Mouse (Mus musculus): Measurements from ENCODE around the gene Ccr5. TPM values are rescaled to one million over a fixed set of nuclear protein-coding genes. Genes with fewer than 3 reads are reported as not detected.

Ccr5 gene
- polyA plus RNA-seq, 1 experiment from 2014 or later = 0.22 TPM

Other genes starting within 250 kb of the Ccr5 start
- 0.66 and 0.73 TPM in 2 replicates for gene Ccr1, start 152.9 kb upstream of the Ccr5 start, polyA plus RNA-seq (2015; fragmentation: Nextera tagmentation; extraction: Ambion mirVana)
- gene Ccr1l1, start 143.1 kb upstream of the Ccr5 start, polyA plus RNA-seq (2015; fragmentation: Nextera tagmentation; extraction: Ambion mirVana) = not detected in 2 replicates
- gene Ccr3, start 99.6 kb upstream of the Ccr5 start, polyA plus RNA-seq (2015; fragmentation: Nextera tagmentation; extraction: Ambion mirVana) = not detected in 2 replicates
- gene Ccr2, start 19.6 kb upstream of the Ccr5 start, polyA plus RNA-seq (2015; fragmentation: Nextera tagmentation; extraction: Ambion mirVana) = 0.15 and 0.28 TPM in 2 replicates
- gene 2010315B03Rik, start 191.2 kb downstream of the Ccr5 start, polyA plus RNA-seq (2015; fragmentation: Nextera tagmentation; extraction: Ambion mirVana) = 9.1 and 9.4 TPM in 2 replicates

Measured in midbrain, embryonic 13.5 days (tissue).